Mouse (Mus musculus) lung, embryonic 16.5 days (tissue): ENCODE data around the gene Slc2a13. TPM values are rescaled to one million over a fixed set of nuclear protein-coding genes. Genes with fewer than 3 reads are reported as not detected.
A peak's percentile ranks its signal among the peaks of the same experiment; 100 is the strongest.

Experiments used
- ATAC-seq: fragments of 200-750 bp; cut with Nextera tagmentation; 2 replicates; pipeline ENCODE4 v1.8.0; 2017; ENCODE audit warnings: low read depth, mild to moderate bottlenecking, moderate library complexity
- H3K27ac ChIP-seq: fragments of 300-500 bp; sonication (generic); 2 replicates; pipeline ENCODE4 v1.5.1; 2014; ENCODE audit warnings: mild to moderate bottlenecking, control low read depth, low read length
- H3K27me3 ChIP-seq: fragments of 300-500 bp; sonication (generic); 2 replicates; pipeline ENCODE4 v1.6.1; 2014; ENCODE audit warnings: low read depth, low read length, mixed read lengths; ENCODE audit not compliant: control insufficient read depth, insufficient read depth
- H3K36me3 ChIP-seq: fragments of 300-500 bp; sonication (generic); 2 replicates; pipeline ENCODE4 v1.6.1; 2014; ENCODE audit warnings: low read length; ENCODE audit not compliant: control insufficient read depth, insufficient read depth
- H3K4me1 ChIP-seq: fragments of 300-500 bp; sonication (generic); replicated peaks from 2 replicates; pipeline ENCODE4 v1.6.1; 2014; ENCODE audit warnings: low read length, mixed read lengths; ENCODE audit not compliant: control insufficient read depth, insufficient read depth
- H3K4me2 ChIP-seq: fragments of 300-500 bp; sonication (generic); 2 replicates; pipeline ENCODE4 v1.6.1; 2014; ENCODE audit warnings: low read depth, low read length, control low read depth
- H3K4me3 ChIP-seq: fragments of 300-500 bp; sonication (generic); 2 replicates; pipeline ENCODE4 v1.5.1; 2014; ENCODE audit warnings: mild to moderate bottlenecking, low read length, control low read depth
- H3K9ac ChIP-seq: fragments of 300-500 bp; sonication (generic); 2 replicates; pipeline ENCODE4 v1.6.1; 2014; ENCODE audit warnings: low read length, control low read depth
- H3K9me3 ChIP-seq: fragments of 300-500 bp; sonication (generic); 2 replicates; pipeline ENCODE4 v1.6.1; 2016; ENCODE audit warnings: low read length; ENCODE audit not compliant: control insufficient read depth
- WGBS: fragments of 180-500 bp; shearing (Covaris S2); extraction: QIAGEN DNeasy Blood & Tissue Kit; methylation state at CpG from one replicate; pipeline ENCODE4 v1.1.7; 2014; 5-methylcytosine and 5-hydroxymethylcytosine counted together
- polyA plus RNA-seq: library from polyadenylated mRNA; unstranded; fragments of >200 nt; fragmentation: Nextera tagmentation; extraction: Ambion mirVana; gene quantifications from 2 replicates; pipeline ENCODE4 v1.2.1, GENCODE M21; 2015

Gene Slc2a13
- polyA plus RNA-seq, 1 experiment from 2014 or later: 1.2 TPM

- 84% methylated on average over 5 of the region's 5 CpGs for WGBS
- no peaks in the 10 kb centered on the region for H3K36me3 ChIP-seq
- no peak overlapping the region for H3K27ac ChIP-seq
- no peak overlapping the region for H3K9ac ChIP-seq
- H3K9me3 ChIP-seq: peaks cover under 1% of the 10 kb centered on the region; the same call in 1 of the 2 replicates
- H3K4me1 ChIP-seq: no peaks in the 10 kb centered on the region
- no peak for ATAC-seq
- H3K4me2 ChIP-seq: no peak overlapping the region
- H3K27me3 ChIP-seq: no peaks in the 10 kb centered on the region
- no peak overlapping the region for H3K4me3 ChIP-seq
These were observed 291.5 kb downstream of the Slc2a13 start for GRCm38 (mm10) chr15:91281521-91281920.

DNA sequence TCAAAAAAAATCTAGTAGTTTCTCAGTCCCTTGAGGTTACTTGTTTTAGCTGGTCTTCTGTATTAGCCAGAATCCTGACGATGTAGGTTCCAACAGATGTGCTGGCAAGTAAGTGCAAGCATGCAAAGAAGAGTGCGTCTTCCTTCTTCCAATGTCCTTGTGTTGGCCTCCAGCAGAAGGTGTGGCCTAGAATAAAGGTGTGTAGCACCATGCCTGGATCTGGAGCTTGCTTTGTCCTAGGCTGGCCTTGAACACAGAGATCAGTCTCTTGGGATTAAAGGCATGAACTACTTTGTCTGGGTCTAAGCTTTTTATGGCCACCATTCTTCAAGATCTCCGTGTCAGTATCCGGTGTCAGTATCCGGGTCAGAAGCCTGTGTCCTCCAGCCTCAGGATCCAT is 293.5 kb downstream of the Slc2a13 start:
- no peak for ATAC-seq
- Histone ChIP-seq H3K36me3 (no peaks in the 10 kb centered on the region), H3K9ac (no peak overlapping the region), H3K9me3 (no peaks in the 10 kb centered on the region), H3K4me3 (no peak overlapping the region), H3K27me3 (no peaks in the 10 kb centered on the region), H3K4me2 (no peak overlapping the region), H3K4me1 (no peaks in the 10 kb centered on the region), H3K27ac (no peak overlapping the region)
- WGBS: 91% methylated on average over 5 of the region's 5 CpGs

GRCm38 (mm10) chr15:91275961-91276360 is 297.1 kb downstream of the Slc2a13 start:
- no peaks in the 10 kb centered on the region for H3K27me3 ChIP-seq
- WGBS: 37% methylated on average over 3 of the region's 3 CpGs
- no peaks in the 10 kb centered on the region for H3K36me3 ChIP-seq
- H3K4me3 ChIP-seq: no peak overlapping the region
- H3K9me3 ChIP-seq: no peaks in the 10 kb centered on the region
- no peak overlapping the region for H3K4me2 ChIP-seq
- H3K4me1 ChIP-seq: no peaks in the 10 kb centered on the region
- no peak for ATAC-seq
- no peak overlapping the region for H3K9ac ChIP-seq
- H3K27ac ChIP-seq: no peak overlapping the region

DNA sequence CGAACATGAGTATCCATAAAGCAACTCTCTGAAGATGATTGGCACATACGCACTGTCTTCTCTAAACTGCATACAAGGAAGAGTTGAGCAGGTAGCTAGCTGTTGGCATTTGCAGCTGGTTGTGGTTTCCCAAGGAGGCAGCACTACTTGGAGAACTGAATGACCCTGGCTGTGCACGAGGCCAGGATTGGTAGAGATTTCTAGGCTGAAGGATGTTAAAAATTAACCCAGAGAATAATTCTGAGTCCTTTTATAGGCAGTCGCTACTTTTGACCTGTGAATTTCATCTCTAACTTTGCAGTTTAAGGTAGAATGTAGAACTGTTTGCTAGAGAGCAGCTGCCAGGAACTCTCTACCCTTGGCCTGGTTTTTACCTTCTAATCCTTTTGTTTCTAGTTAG is 304.5 kb downstream of the Slc2a13 start:
- Histone ChIP-seq H3K27ac (no peak overlapping the region), H3K4me3 (no peak overlapping the region), H3K36me3 (no peaks in the 10 kb centered on the region), H3K9ac (no peak overlapping the region), H3K4me2 (no peak overlapping the region), H3K9me3 (no peaks in the 10 kb centered on the region), H3K27me3 (no peaks in the 10 kb centered on the region), H3K4me1 (no peaks in the 10 kb centered on the region)
- WGBS: 67% methylated on average over 4 of the region's 4 CpGs
- ATAC-seq: 0 out of 2 replicates have a peak, but pooled peaks have one; percentile 54

DNA sequence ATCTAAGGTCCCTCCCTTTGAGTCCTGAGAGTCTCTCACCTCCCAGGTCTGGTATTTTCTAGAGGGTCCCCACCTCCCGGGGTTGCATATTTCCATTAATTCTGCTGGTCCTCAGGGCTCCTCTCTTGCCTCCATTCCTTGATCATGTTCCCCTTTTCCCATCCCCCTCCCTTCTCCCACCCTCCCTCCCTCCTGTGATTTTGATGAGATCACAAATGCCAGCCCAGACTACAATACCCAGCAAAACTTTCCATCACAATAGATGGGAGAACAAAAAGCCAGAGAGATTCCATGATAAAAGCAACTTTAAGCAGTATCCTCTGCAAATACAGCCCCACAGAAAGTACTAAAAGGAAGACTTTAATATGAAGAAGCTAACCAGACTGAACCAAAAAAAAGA is 309.1 kb downstream of the Slc2a13 start:
- no peak for ATAC-seq
- Histone ChIP-seq H3K27me3 (no peaks in the 10 kb centered on the region), H3K4me3 (no peak overlapping the region), H3K4me1 (no peaks in the 10 kb centered on the region), H3K9ac (no peak overlapping the region), H3K4me2 (no peak overlapping the region), H3K9me3 (no peaks in the 10 kb centered on the region), H3K36me3 (no peaks in the 10 kb centered on the region), H3K27ac (no peak overlapping the region)
- WGBS: 76% methylated on average over 1 of the region's 1 CpGs

- H3K27me3 ChIP-seq: no peaks in the 10 kb centered on the region
- H3K9me3 ChIP-seq: no peaks in the 10 kb centered on the region
- H3K4me1 ChIP-seq: no peaks in the 10 kb centered on the region
- H3K9ac ChIP-seq: no peak overlapping the region
- H3K4me3 ChIP-seq: no peak overlapping the region
- no peak overlapping the region for H3K4me2 ChIP-seq
- no peaks in the 10 kb centered on the region for H3K36me3 ChIP-seq
- WGBS: 55% methylated on average over 5 of the region's 5 CpGs
- no peak for ATAC-seq
- no peak overlapping the region for H3K27ac ChIP-seq
These were observed 312.5 kb downstream of the Slc2a13 start for GRCm38 (mm10) chr15:91260578-91260977.

- Histone ChIP-seq H3K36me3 (no peaks in the 10 kb centered on the region), H3K4me3 (no peak overlapping the region), H3K4me2 (no peak overlapping the region), H3K4me1 (0 out of 2 replicates have a peak, but pooled peaks cover 2% of the 10 kb centered on the region), H3K9ac (no peak overlapping the region), H3K9me3 (no peaks in the 10 kb centered on the region), H3K27me3 (no peaks in the 10 kb centered on the region), H3K27ac (no peak overlapping the region)
- no peak for ATAC-seq
- 51% methylated on average over 11 of the region's 11 CpGs for WGBS
These were observed 315.9 kb downstream of the Slc2a13 start for GRCm38 (mm10) chr15:91257140-91257539.

DNA sequence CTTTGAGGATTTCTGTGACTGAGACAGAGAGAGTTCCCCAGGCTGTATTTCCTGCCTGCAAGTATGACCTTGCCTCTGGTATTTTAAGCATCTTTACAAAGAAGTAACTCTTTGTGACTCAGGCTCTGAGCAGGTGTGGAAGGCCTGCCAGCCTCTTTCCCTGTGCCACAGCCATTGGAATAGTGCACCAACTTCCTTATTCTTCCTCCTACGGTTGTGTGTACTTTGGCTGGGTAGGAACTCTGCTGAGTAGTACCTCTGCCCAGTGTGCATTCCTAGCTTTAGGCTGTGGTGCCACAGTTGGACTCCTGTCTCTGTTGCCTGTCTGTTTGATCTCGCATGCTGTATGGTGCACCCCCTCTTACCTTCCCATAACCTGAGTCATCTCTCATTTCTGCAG is 317.8 kb downstream of the Slc2a13 start:
- Histone ChIP-seq H3K27ac (peak overlapping the region; percentile 34), H3K9ac (no peak overlapping the region), H3K9me3 (no peaks in the 10 kb centered on the region), H3K36me3 (no peaks in the 10 kb centered on the region), H3K4me2 (no peak overlapping the region), H3K4me3 (no peak overlapping the region), H3K27me3 (no peaks in the 10 kb centered on the region), H3K4me1 (0 out of 2 replicates have a peak, but pooled peaks cover 2% of the 10 kb centered on the region)
- WGBS: 68% methylated on average over 2 of the region's 2 CpGs
- ATAC-seq: peak; percentile 87

- H3K4me1 ChIP-seq: 0 out of 2 replicates have a peak, but pooled peaks cover 2% of the 10 kb centered on the region
- 52% methylated on average over 8 of the region's 8 CpGs for WGBS
These were observed 320.1 kb downstream of the Slc2a13 start for GRCm38 (mm10) chr15:91252956-91253355.

More at GRCm38 (mm10) chr15:91252956-91253355, 320.1 kb downstream of the Slc2a13 start:
- no peaks in the 10 kb centered on the region for H3K36me3 ChIP-seq
- ATAC-seq: no peak
- H3K9me3 ChIP-seq: no peaks in the 10 kb centered on the region
- no peak overlapping the region for H3K9ac ChIP-seq
- H3K27ac ChIP-seq: no peak overlapping the region
- no peak overlapping the region for H3K4me3 ChIP-seq
- H3K27me3 ChIP-seq: no peaks in the 10 kb centered on the region
- H3K4me2 ChIP-seq: no peak overlapping the region
